Mouse (Mus musculus) liver, adult (tissue): ENCODE data around the gene Glipr1l3.
"Not testable (repeated sequence)": the region's sequence is repeated elsewhere in the genome, so short reads cannot be mapped to it uniquely, and the experiment has no call there.

Experiments
- GATA4 ChIP-seq: IDR thresholded peaks from 2 replicates; pipeline ENCODE4 v1.6.1; 2014; ENCODE audit warnings: mild to moderate bottlenecking, low read length; ENCODE audit not compliant: insufficient replicate concordance

The Glipr1l3 gene

GRCm38 (mm10) chr10:112159882-112160560, at the start of gene Glipr1l3:
Gene Glipr1l3 (minus strand): TSS chr10:112160327.
- not testable (repeated sequence) for TF ChIP-seq GATA4

GRCm38 (mm10) chr10:112203463-112203862, 43.3 kb upstream of the Glipr1l3 start:
- no peak for TF ChIP-seq GATA4

GRCm38 (mm10) chr10:112163168-112163766, 3.1 kb upstream of the Glipr1l3 start, which contains the start of gene Caps2:
Gene Caps2 (plus strand): TSS chr10:112163621.
- no peak for TF ChIP-seq GATA4

- TF ChIP-seq GATA4, result no peak
Measured at GRCm38 (mm10) chr10:112139834-112140233, 20.3 kb downstream of the Glipr1l3 start.

GRCm38 (mm10) chr10:112138871-112139430, 21.2 kb downstream of the Glipr1l3 start:
- no peak for TF ChIP-seq GATA4

GRCm38 (mm10) chr10:112138050-112138870, 21.9 kb downstream of the Glipr1l3 start:
- TF ChIP-seq GATA4, result no peak

GRCm38 (mm10) chr10:112132194-112132593, 27.9 kb downstream of the Glipr1l3 start:
- TF ChIP-seq GATA4, result no peak

GRCm38 (mm10) chr10:112110401-112110800, 49.7 kb downstream of the Glipr1l3 start:
- no peak for TF ChIP-seq GATA4
